Mouse (Mus musculus) lung, embryonic 15.5 days (tissue): ENCODE data around the gene Rab7. TPM values are rescaled to one million over a fixed set of nuclear protein-coding genes. Genes with fewer than 3 reads are reported as not detected.
"Not testable (repeated sequence)": the region's sequence is repeated elsewhere in the genome, so short reads cannot be mapped to it uniquely, and the experiment has no call there.

ENCODE experiments used
- ATAC-seq: fragments of 200-750 bp; cut with Nextera tagmentation; 2 replicates; pipeline ENCODE4 v1.8.0; 2017; ENCODE audit warnings: moderate number of reproducible peaks, borderline replicate concordance; ENCODE audit not compliant: low FRiP score, low TSS enrichment; ENCODE audit errors: extremely low read depth
- H3K27ac ChIP-seq: fragments of 300-500 bp; sonication (generic); 2 replicates; pipeline ENCODE4 v1.5.1; 2015; ENCODE audit warnings: moderate library complexity, mild to moderate bottlenecking, inconsistent platforms
- H3K27me3 ChIP-seq: fragments of 300-500 bp; sonication (generic); 2 replicates; pipeline ENCODE4 v1.6.1; 2015; ENCODE audit warnings: inconsistent platforms
- H3K36me3 ChIP-seq: fragments of 300-500 bp; sonication (generic); 2 replicates; pipeline ENCODE4 v1.6.1; 2015; ENCODE audit warnings: inconsistent platforms
- H3K4me1 ChIP-seq: fragments of 300-500 bp; sonication (generic); 2 replicates; pipeline ENCODE4 v1.6.1; 2015; ENCODE audit warnings: inconsistent platforms
- H3K4me2 ChIP-seq: fragments of 300-500 bp; sonication (generic); 2 replicates; pipeline ENCODE4 v1.6.1; 2015; ENCODE audit warnings: inconsistent platforms, mild to moderate bottlenecking, moderate library complexity
- H3K4me3 ChIP-seq: fragments of 300-500 bp; sonication (generic); 2 replicates; pipeline ENCODE4 v1.5.1; 2015; ENCODE audit warnings: mild to moderate bottlenecking, inconsistent platforms
- H3K9ac ChIP-seq: fragments of 300-500 bp; sonication (generic); 2 replicates; pipeline ENCODE4 v1.6.1; 2015; ENCODE audit warnings: inconsistent platforms
- H3K9me3 ChIP-seq: fragments of 300-500 bp; sonication (generic); 2 replicates; pipeline ENCODE4 v1.6.1; 2016; ENCODE audit warnings: inconsistent platforms
- WGBS: fragments of 180-500 bp; shearing (Covaris S2); methylation state at CpG from one replicate; pipeline ENCODE4 v1.1.7; 2015; 5-methylcytosine and 5-hydroxymethylcytosine counted together
- polyA plus RNA-seq: library from polyadenylated mRNA; unstranded; fragments of >200 nt; fragmentation: Nextera tagmentation; extraction: Ambion mirVana; gene quantifications from 2 replicates; pipeline ENCODE4 v1.2.1, GENCODE M21; 2015

Gene Rab7
- polyA plus RNA-seq, 1 experiment from 2014 or later: 206 TPM

- Histone ChIP-seq H3K4me3 (peak overlapping the region; percentile 32), H3K9me3 (no peaks in the 10 kb centered on the region), H3K27ac (peak overlapping the region; percentile 57)
Measured at GRCm38 (mm10) chr6:87993790-87994571, 51.1 kb downstream of the Rab7 start.

GRCm38 (mm10) chr6:87992733-87993132 is 52.3 kb downstream of the Rab7 start:
- no peaks in the 10 kb centered on the region for H3K27me3 ChIP-seq
- peaks cover 19% of the 10 kb centered on the region for H3K4me1 ChIP-seq
- no peaks in the 10 kb centered on the region for H3K9me3 ChIP-seq
- H3K4me2 ChIP-seq: no peak overlapping the region
- H3K27ac ChIP-seq: no peak overlapping the region
- WGBS: 36% methylated on average over 6 of the region's 6 CpGs
- no peak overlapping the region for H3K4me3 ChIP-seq
- ATAC-seq: no peak
- 0 out of 2 replicates have a peak, but pooled peaks cover 5% of the 10 kb centered on the region for H3K36me3 ChIP-seq
- no peak overlapping the region for H3K9ac ChIP-seq

More at GRCm38 (mm10) chr6:87993790-87994571, 51.1 kb downstream of the Rab7 start:
- Histone ChIP-seq H3K9ac (peak overlapping the region; percentile 31; the same call in 1 of the 2 replicates), H3K4me1 (peaks cover 19% of the 10 kb centered on the region), H3K4me2 (peak overlapping the region; percentile 62), H3K36me3 (0 out of 2 replicates have a peak, but pooled peaks cover 5% of the 10 kb centered on the region), H3K27me3 (no peaks in the 10 kb centered on the region)
- WGBS: 8% methylated on average over 18 of the region's 18 CpGs
- ATAC-seq: peak; percentile 63

GRCm38 (mm10) chr6:87991886-87992285 is 53.2 kb downstream of the Rab7 start:
- no peak overlapping the region for H3K4me2 ChIP-seq
- no peak overlapping the region for H3K9ac ChIP-seq
- no peak overlapping the region for H3K27ac ChIP-seq
- no peaks in the 10 kb centered on the region for H3K27me3 ChIP-seq
- no peak overlapping the region for H3K4me3 ChIP-seq
- H3K9me3 ChIP-seq: no peaks in the 10 kb centered on the region
- peaks cover 19% of the 10 kb centered on the region for H3K4me1 ChIP-seq
- ATAC-seq: no peak
- H3K36me3 ChIP-seq: 0 out of 2 replicates have a peak, but pooled peaks cover 5% of the 10 kb centered on the region
- 78% methylated on average over 1 of the region's 1 CpGs for WGBS

GRCm38 (mm10) chr6:87991216-87991615 is 53.9 kb downstream of the Rab7 start:
- H3K36me3 ChIP-seq: peaks cover 3% of the 10 kb centered on the region; the same call in 1 of the 2 replicates
- no peaks in the 10 kb centered on the region for H3K9me3 ChIP-seq
- 61% methylated on average over 4 of the region's 4 CpGs for WGBS
- H3K27ac ChIP-seq: no peak overlapping the region
- no peaks in the 10 kb centered on the region for H3K27me3 ChIP-seq
- no peak overlapping the region for H3K9ac ChIP-seq
- no peak for ATAC-seq
- peaks cover 19% of the 10 kb centered on the region for H3K4me1 ChIP-seq
- H3K4me3 ChIP-seq: no peak overlapping the region
- H3K4me2 ChIP-seq: no peak overlapping the region

GRCm38 (mm10) chr6:87982506-87982905 is 62.6 kb downstream of the Rab7 start:
- peaks cover 15% of the 10 kb centered on the region for H3K4me1 ChIP-seq
- no peaks in the 10 kb centered on the region for H3K9me3 ChIP-seq
- ATAC-seq: no peak
- H3K27ac ChIP-seq: no peak overlapping the region
- 49% methylated on average over 9 of the region's 9 CpGs for WGBS
- peak overlapping the region; percentile 76 for H3K4me2 ChIP-seq
- no peaks in the 10 kb centered on the region for H3K27me3 ChIP-seq
- peaks cover 24% of the 10 kb centered on the region for H3K36me3 ChIP-seq
- 0 out of 2 replicates have a peak overlapping the region, but pooled peaks have one; percentile 84 for H3K9ac ChIP-seq
- peak overlapping the region; percentile 72 for H3K4me3 ChIP-seq

GRCm38 (mm10) chr6:87981547-87982256 is 63.4 kb downstream of the Rab7 start, which contains the start of gene H1fx:
Gene H1fx (minus strand): TSS chr6:87981637.
- no peaks in the 10 kb centered on the region for H3K9me3 ChIP-seq
- peaks cover 24% of the 10 kb centered on the region for H3K36me3 ChIP-seq
- ATAC-seq: peak; percentile 82
- 1% methylated on average over 33 of the region's 55 CpGs for WGBS
- peaks cover 15% of the 10 kb centered on the region for H3K4me1 ChIP-seq
- peak within 1 kb of the TSS; percentile 84 for H3K9ac ChIP-seq
- H3K27ac ChIP-seq: peak within 1 kb of the TSS; percentile 87
- no peaks in the 10 kb centered on the region for H3K27me3 ChIP-seq
- peak within 1 kb of the TSS; percentile 72 for H3K4me3 ChIP-seq
- peak within 1 kb of the TSS; percentile 76 for H3K4me2 ChIP-seq

- H3K27me3 ChIP-seq: no peaks in the 10 kb centered on the region
- peaks cover 15% of the 10 kb centered on the region for H3K4me1 ChIP-seq
- peaks cover 19% of the 10 kb centered on the region for H3K36me3 ChIP-seq
- H3K27ac ChIP-seq: peak overlapping the region; percentile 87
- peak overlapping the region; percentile 76 for H3K4me2 ChIP-seq
- H3K9me3 ChIP-seq: no peaks in the 10 kb centered on the region
- under 1% methylated on average over 46 of the region's 56 CpGs for WGBS
- peak; percentile 33; the same call in 1 of the 2 replicates for ATAC-seq
- peak overlapping the region; percentile 72 for H3K4me3 ChIP-seq
- peak overlapping the region; percentile 84 for H3K9ac ChIP-seq
Measured at GRCm38 (mm10) chr6:87981030-87981485, 64.0 kb downstream of the Rab7 start.

- Histone ChIP-seq H3K4me2 (peak overlapping the region; percentile 76), H3K36me3 (peaks cover 19% of the 10 kb centered on the region), H3K27me3 (no peaks in the 10 kb centered on the region), H3K27ac (peak overlapping the region; percentile 87), H3K4me3 (peak overlapping the region; percentile 72), H3K9ac (peak overlapping the region; percentile 84), H3K4me1 (peaks cover 15% of the 10 kb centered on the region), H3K9me3 (no peaks in the 10 kb centered on the region)
- ATAC-seq: peak; percentile 81; the same call in 1 of the 2 replicates
- under 1% methylated on average over 60 of the region's 66 CpGs for WGBS
Measured at GRCm38 (mm10) chr6:87980374-87981029, 64.6 kb downstream of the Rab7 start.

- H3K27me3 ChIP-seq: no peaks in the 10 kb centered on the region
- peak overlapping the region; percentile 72; the same call in 1 of the 2 replicates for H3K4me3 ChIP-seq
- H3K9ac ChIP-seq: no peak overlapping the region
- 69% methylated on average over 3 of the region's 3 CpGs for WGBS
- peaks cover 13% of the 10 kb centered on the region for H3K36me3 ChIP-seq
- ATAC-seq: no peak
- H3K9me3 ChIP-seq: no peaks in the 10 kb centered on the region
- peak overlapping the region; percentile 76 for H3K4me2 ChIP-seq
- H3K4me1 ChIP-seq: peaks cover 15% of the 10 kb centered on the region
- no peak overlapping the region; the same call in 1 of the 2 replicates for H3K27ac ChIP-seq
Measured at GRCm38 (mm10) chr6:87979728-87980127, 65.3 kb downstream of the Rab7 start.

GRCm38 (mm10) chr6:87970041-87970440 is 75.0 kb downstream of the Rab7 start:
- no peak overlapping the region for H3K9ac ChIP-seq
- no peak overlapping the region for H3K4me3 ChIP-seq
- ATAC-seq: no peak

GRCm38 (mm10) chr6:87962457-87962856 is 82.6 kb downstream of the Rab7 start:
- H3K27ac ChIP-seq, ATAC-seq, H3K9ac ChIP-seq, H3K4me2 ChIP-seq, H3K27me3 ChIP-seq, H3K4me1 ChIP-seq, H3K4me3 ChIP-seq, H3K9me3 ChIP-seq, H3K36me3 ChIP-seq: not testable (repeated sequence)
- WGBS: 54% methylated on average over 4 of the region's 4 CpGs

More at GRCm38 (mm10) chr6:87970041-87970440, 75.0 kb downstream of the Rab7 start:
- no peaks in the 10 kb centered on the region for H3K4me1 ChIP-seq
- H3K9me3 ChIP-seq: no peaks in the 10 kb centered on the region
- H3K27ac ChIP-seq: no peak overlapping the region
- H3K27me3 ChIP-seq: no peaks in the 10 kb centered on the region
- H3K36me3 ChIP-seq: no peaks in the 10 kb centered on the region
- H3K4me2 ChIP-seq: no peak overlapping the region
- WGBS: 19% methylated on average over 2 of the region's 2 CpGs
